Mouse (Mus musculus): ENCODE results near the gene Abca12. TPM values are rescaled to one million over a fixed set of nuclear protein-coding genes. Genes with fewer than 3 reads are reported as not detected.

The Abca12 gene
- polyA plus RNA-seq, 1 experiment, result 0.16 TPM

DNA sequence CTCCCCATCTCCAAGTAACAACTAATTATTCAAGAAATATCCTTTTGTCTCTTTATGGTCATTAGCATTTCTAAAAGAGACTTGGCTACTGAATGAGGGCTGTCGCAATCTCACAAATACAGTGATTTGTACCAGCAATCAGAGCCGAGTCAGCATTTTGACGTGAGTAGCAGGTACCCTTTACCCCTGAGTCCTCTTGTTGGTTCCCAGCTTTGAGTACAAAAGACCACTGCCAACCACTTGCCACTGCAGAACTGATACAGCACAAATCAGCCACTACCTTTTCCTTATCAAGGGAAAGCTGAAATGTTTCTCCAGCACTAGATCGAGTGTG, 72.5 kb downstream of the Abca12 start:
- no peak for TF ChIP-seq POLR2A (IDR thresholded peaks at IDR 0.05; ENCODE audit: low read depth, low read length)
- TF ChIP-seq CTCF (IDR thresholded peaks at IDR 0.05; ENCODE audit: borderline replicate concordance, insufficient read depth, low read length), result no peak
- Histone ChIP-seq H3K4me3 (ENCODE audit: insufficient read depth, low read length) (no peak overlapping the region), H3K4me1 (ENCODE audit: control insufficient read depth, insufficient read depth, low read length) (peaks cover 2% of the 10 kb centered on the region; the same call in 1 of the 2 replicates), H3K27ac (ENCODE audit: insufficient read depth, low read length) (no peak overlapping the region)

DNA sequence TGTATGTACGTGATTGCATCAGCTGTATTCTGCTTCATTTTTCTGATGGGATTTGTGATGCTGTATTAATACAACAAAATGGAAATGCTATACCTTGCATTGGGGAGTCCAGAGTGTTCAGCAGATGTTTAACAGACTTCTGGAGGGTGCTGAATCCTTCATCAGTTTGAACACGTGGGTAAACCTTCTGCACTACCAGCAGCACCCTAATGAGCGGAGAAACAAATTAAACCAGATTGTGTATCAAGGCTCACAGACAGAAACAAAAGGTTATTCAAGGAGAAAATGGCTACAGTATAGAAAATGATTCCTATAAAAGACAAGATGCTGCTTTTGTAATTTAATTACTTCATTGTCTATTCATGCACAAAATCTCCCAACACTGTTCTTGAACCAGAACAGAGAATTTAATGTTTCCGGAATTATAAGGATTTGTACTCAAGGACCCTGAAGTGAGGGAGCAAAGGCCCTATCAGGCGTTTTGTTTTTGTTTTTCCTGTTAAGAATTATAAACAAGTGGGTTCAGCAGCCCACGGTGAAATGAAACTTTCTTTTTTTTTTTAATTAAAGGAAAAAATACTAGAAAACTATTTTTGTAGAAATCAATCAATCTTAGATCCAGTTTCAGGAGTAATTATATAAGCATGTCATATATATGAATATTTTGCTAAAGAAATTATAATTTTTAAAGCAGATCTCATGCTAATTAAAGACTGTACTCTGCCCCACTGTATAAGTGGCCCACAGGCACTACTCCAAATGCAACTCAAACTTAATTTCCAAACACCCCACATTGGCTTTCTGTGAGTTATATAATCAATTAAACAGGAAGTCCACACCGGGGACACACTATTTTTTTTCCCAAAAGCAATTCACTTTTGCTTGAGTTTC, 73.1 kb downstream of the Abca12 start:
- Histone ChIP-seq H3K4me3 (ENCODE audit: insufficient read depth, low read length) (no peak overlapping the region), H3K4me1 (ENCODE audit: control insufficient read depth, insufficient read depth, low read length) (peaks cover 2% of the 10 kb centered on the region; the same call in 1 of the 2 replicates), H3K27ac (ENCODE audit: insufficient read depth, low read length) (no peak overlapping the region)
- TF ChIP-seq CTCF (IDR thresholded peaks at IDR 0.05; ENCODE audit: borderline replicate concordance, insufficient read depth, low read length), result no peak
- no peak for TF ChIP-seq POLR2A (IDR thresholded peaks at IDR 0.05; ENCODE audit: low read depth, low read length)

GRCm38 (mm10) chr1:71338548-71339340, 76.0 kb downstream of the Abca12 start:
- H3K4me1 ChIP-seq (ENCODE audit: control insufficient read depth, insufficient read depth, low read length), result peaks cover 2% of the 10 kb centered on the region; the same call in 1 of the 2 replicates

GRCm38 (mm10) chr1:71330349-71330748, 84.4 kb downstream of the Abca12 start:
- TF ChIP-seq CTCF (IDR thresholded peaks at IDR 0.05; ENCODE audit: borderline replicate concordance, insufficient read depth, low read length), result no peak
- no peak for TF ChIP-seq POLR2A (IDR thresholded peaks at IDR 0.05; ENCODE audit: low read depth, low read length)
- Histone ChIP-seq H3K27ac (ENCODE audit: insufficient read depth, low read length) (no peak overlapping the region), H3K4me3 (ENCODE audit: insufficient read depth, low read length) (no peak overlapping the region), H3K4me1 (ENCODE audit: control insufficient read depth, insufficient read depth, low read length) (no peaks in the 10 kb centered on the region)

More at GRCm38 (mm10) chr1:71338548-71339340, 76.0 kb downstream of the Abca12 start:
- TF ChIP-seq CTCF (IDR thresholded peaks at IDR 0.05; ENCODE audit: borderline replicate concordance, insufficient read depth, low read length), result no peak
- no peak for TF ChIP-seq POLR2A (IDR thresholded peaks at IDR 0.05; ENCODE audit: low read depth, low read length)
- H3K27ac ChIP-seq (ENCODE audit: insufficient read depth, low read length), result no peak overlapping the region
- H3K4me3 ChIP-seq (ENCODE audit: insufficient read depth, low read length), result no peak overlapping the region

DNA sequence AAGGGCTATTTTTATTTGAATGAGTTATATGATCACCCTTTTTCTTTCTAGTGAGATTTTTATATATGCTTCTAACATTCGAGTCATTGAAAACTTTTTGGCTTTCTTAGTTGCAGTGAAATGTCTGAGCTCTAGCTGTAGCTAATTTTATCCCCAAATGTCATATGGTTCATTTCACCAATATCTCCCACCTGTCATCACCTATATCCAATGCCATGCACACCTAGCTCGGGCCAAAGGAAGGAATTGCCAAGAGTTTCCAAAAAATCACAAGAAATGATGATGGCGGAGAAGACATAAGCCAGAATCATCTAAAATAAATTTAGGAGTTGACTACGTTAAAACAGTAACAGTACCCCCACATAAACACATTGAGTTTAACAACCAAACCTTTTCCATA, 102.5 kb downstream of the Abca12 start:
- no peak overlapping the region for H3K4me3 ChIP-seq (ENCODE audit: insufficient read depth, low read length)
- H3K4me1 ChIP-seq (ENCODE audit: control insufficient read depth, insufficient read depth, low read length), result no peaks in the 10 kb centered on the region
- TF ChIP-seq CTCF (IDR thresholded peaks at IDR 0.05; ENCODE audit: borderline replicate concordance, insufficient read depth, low read length) (no peak), POLR2A (IDR thresholded peaks at IDR 0.05; ENCODE audit: low read depth, low read length) (no peak)
- H3K27ac ChIP-seq (ENCODE audit: insufficient read depth, low read length), result no peak overlapping the region

DNA sequence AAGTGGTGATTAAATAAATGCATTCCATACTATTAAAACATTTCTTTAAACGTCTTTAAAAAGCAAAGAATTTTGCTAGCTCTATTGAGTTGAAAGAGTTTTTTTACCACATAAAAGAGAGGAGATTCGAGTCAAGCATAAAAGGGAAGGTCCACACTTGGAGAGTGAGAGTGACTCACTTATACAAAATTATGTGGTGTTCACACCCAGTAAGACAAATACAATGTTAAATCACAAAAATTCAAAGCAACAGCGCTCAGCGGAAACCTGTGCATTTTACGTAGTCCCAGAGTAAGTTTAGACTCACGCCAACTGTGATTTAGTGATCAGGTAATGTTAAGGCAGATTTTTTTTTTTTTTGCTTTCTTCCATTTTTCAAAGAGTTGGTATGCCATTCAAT, 104.1 kb downstream of the Abca12 start:
- H3K4me1 ChIP-seq (ENCODE audit: control insufficient read depth, insufficient read depth, low read length), result no peaks in the 10 kb centered on the region
- H3K27ac ChIP-seq (ENCODE audit: insufficient read depth, low read length), result 0 out of 2 replicates have a peak overlapping the region, but pooled peaks have one; percentile 11
- TF ChIP-seq POLR2A (IDR thresholded peaks at IDR 0.05; ENCODE audit: low read depth, low read length), result no peak
- TF ChIP-seq CTCF (IDR thresholded peaks at IDR 0.05; ENCODE audit: borderline replicate concordance, insufficient read depth, low read length), result no peak
- no peak overlapping the region for H3K4me3 ChIP-seq (ENCODE audit: insufficient read depth, low read length)

GRCm38 (mm10) chr1:71307362-71307761, 107.3 kb downstream of the Abca12 start:
- no peak for TF ChIP-seq POLR2A (IDR thresholded peaks at IDR 0.05; ENCODE audit: low read depth, low read length)
- TF ChIP-seq CTCF (IDR thresholded peaks at IDR 0.05; ENCODE audit: borderline replicate concordance, insufficient read depth, low read length), result no peak
- H3K4me1 ChIP-seq (ENCODE audit: control insufficient read depth, insufficient read depth, low read length), result no peaks in the 10 kb centered on the region
- H3K27ac ChIP-seq (ENCODE audit: insufficient read depth, low read length), result no peak overlapping the region
- H3K4me3 ChIP-seq (ENCODE audit: insufficient read depth, low read length), result no peak overlapping the region

- Histone ChIP-seq H3K4me3 (ENCODE audit: insufficient read depth, low read length) (no peak overlapping the region), H3K27ac (ENCODE audit: insufficient read depth, low read length) (no peak overlapping the region), H3K4me1 (ENCODE audit: control insufficient read depth, insufficient read depth, low read length) (no peaks in the 10 kb centered on the region)
- TF ChIP-seq CTCF (IDR thresholded peaks at IDR 0.05; ENCODE audit: borderline replicate concordance, insufficient read depth, low read length) (no peak), POLR2A (IDR thresholded peaks at IDR 0.05; ENCODE audit: low read depth, low read length) (no peak)
These were observed 108.5 kb downstream of the Abca12 start for GRCm38 (mm10) chr1:71306196-71306595.

GRCm38 (mm10) chr1:71304588-71304987, 110.1 kb downstream of the Abca12 start:
- Histone ChIP-seq H3K4me3 (ENCODE audit: insufficient read depth, low read length) (no peak overlapping the region), H3K4me1 (ENCODE audit: control insufficient read depth, insufficient read depth, low read length) (no peaks in the 10 kb centered on the region), H3K27ac (ENCODE audit: insufficient read depth, low read length) (no peak overlapping the region)
- no peak for TF ChIP-seq CTCF (IDR thresholded peaks at IDR 0.05; ENCODE audit: borderline replicate concordance, insufficient read depth, low read length)

- TF ChIP-seq POLR2A (IDR thresholded peaks at IDR 0.05; ENCODE audit: low read depth, low read length) (no peak), CTCF (IDR thresholded peaks at IDR 0.05; ENCODE audit: borderline replicate concordance, insufficient read depth, low read length) (no peak)
These were observed 117.7 kb downstream of the Abca12 start for GRCm38 (mm10) chr1:71297021-71297420.

More at GRCm38 (mm10) chr1:71297021-71297420, 117.7 kb downstream of the Abca12 start:
- H3K4me3 ChIP-seq (ENCODE audit: insufficient read depth, low read length), result no peak overlapping the region
- H3K27ac ChIP-seq (ENCODE audit: insufficient read depth, low read length), result no peak overlapping the region
- no peaks in the 10 kb centered on the region for H3K4me1 ChIP-seq (ENCODE audit: control insufficient read depth, insufficient read depth, low read length)
